Mouse (Mus musculus) bone marrow, adult 2 months (tissue): Measurements from ENCODE around the gene Ak2.

ENCODE experiments used
- CTCF ChIP-seq: fragments of 200-500 bp; IDR thresholded peaks from 2 replicates; pipeline ENCODE4 v1.5.1; 2011; ENCODE audit warnings: low read length, control low read depth; ENCODE audit not compliant: control insufficient read depth, insufficient read depth
- POLR2A ChIP-seq: fragments of 200-500 bp; IDR thresholded peaks from 2 replicates; pipeline ENCODE4 v1.6.1; 2011; ENCODE audit warnings: low read depth, mild to moderate bottlenecking, control low read depth, low read length, borderline replicate concordance; ENCODE audit not compliant: control insufficient read depth

GRCm38 (mm10) chr4:129021426-129021825 lies 29.7 kb downstream of the Ak2 start:
- TF ChIP-seq CTCF (no peak), POLR2A (no peak)
